Mouse (Mus musculus) kidney, postnatal 0 days (tissue): ENCODE results near the gene Snx4. TPM values are rescaled to one million over a fixed set of nuclear protein-coding genes. Genes with fewer than 3 reads are reported as not detected.

Experiments
- ATAC-seq: fragments of 200-750 bp; cut with Nextera tagmentation; replicated peaks from 2 replicates; pipeline ENCODE4 v1.8.0; 2017; ENCODE audit warnings: low read depth, moderate number of reproducible peaks, moderate TSS enrichment, moderate library complexity; ENCODE audit not compliant: low FRiP score
- DNase-seq: peaks from one replicate; pipeline ENCODE4 v3.0.0-alpha.2; 2016; ENCODE audit warnings: low spot score
- H3K27ac ChIP-seq: fragments of 300-500 bp; sonication (generic); 2 replicates; pipeline ENCODE4 v1.5.1; 2014; ENCODE audit warnings: mild to moderate bottlenecking
- H3K27me3 ChIP-seq: fragments of 300-500 bp; sonication (generic); 2 replicates; pipeline ENCODE4 v1.6.1; 2014; ENCODE audit warnings: low read length, mixed read lengths; ENCODE audit not compliant: insufficient read depth
- H3K36me3 ChIP-seq: fragments of 300-500 bp; sonication (generic); 2 replicates; pipeline ENCODE4 v1.6.1; 2014; ENCODE audit warnings: low read length, mixed read lengths; ENCODE audit not compliant: insufficient read depth
- H3K4me1 ChIP-seq: fragments of 300-500 bp; sonication (generic); replicated peaks from 2 replicates; pipeline ENCODE4 v1.6.1; 2014; ENCODE audit warnings: antibody characterized with exemption, low read length, mixed read lengths; ENCODE audit not compliant: insufficient read depth
- H3K4me2 ChIP-seq: fragments of 300-500 bp; sonication (generic); 2 replicates; pipeline ENCODE4 v1.6.1; 2014; ENCODE audit warnings: mild to moderate bottlenecking, low read length, moderate library complexity, mixed read lengths
- H3K4me3 ChIP-seq: fragments of 300-500 bp; sonication (generic); replicated peaks from 2 replicates; pipeline ENCODE4 v1.5.1; 2014; ENCODE audit warnings: low read depth, low read length
- H3K9ac ChIP-seq: fragments of 300-500 bp; sonication (generic); 2 replicates; pipeline ENCODE4 v1.6.1; 2014; ENCODE audit warnings: low read depth, low read length
- H3K9me3 ChIP-seq: fragments of 300-500 bp; sonication (generic); replicated peaks from 2 replicates; pipeline ENCODE4 v1.6.1; 2016; ENCODE audit warnings: low read length, inconsistent platforms, mixed read lengths
- CTCF ChIP-seq: IDR thresholded peaks from 2 replicates; pipeline ENCODE4 v1.5.1; 2016; ENCODE audit warnings: antibody characterized with exemption, low read depth, mild to moderate bottlenecking, moderate library complexity
- WGBS: fragments of 180-500 bp; shearing (Covaris S2); extraction: QIAGEN DNeasy Blood & Tissue Kit; methylation state at CpG from one replicate; pipeline ENCODE4 v1.1.7; 2014; 5-methylcytosine and 5-hydroxymethylcytosine counted together
- polyA plus RNA-seq: library from polyadenylated mRNA; unstranded; fragments of >200 nt; fragmentation: Nextera tagmentation; extraction: Ambion mirVana; gene quantifications from 2 replicates; pipeline ENCODE4 v1.2.1, GENCODE M21; 2015

The Snx4 gene
- polyA plus RNA-seq, 1 experiment from 2014 or later, result 90.6 TPM

DNA sequence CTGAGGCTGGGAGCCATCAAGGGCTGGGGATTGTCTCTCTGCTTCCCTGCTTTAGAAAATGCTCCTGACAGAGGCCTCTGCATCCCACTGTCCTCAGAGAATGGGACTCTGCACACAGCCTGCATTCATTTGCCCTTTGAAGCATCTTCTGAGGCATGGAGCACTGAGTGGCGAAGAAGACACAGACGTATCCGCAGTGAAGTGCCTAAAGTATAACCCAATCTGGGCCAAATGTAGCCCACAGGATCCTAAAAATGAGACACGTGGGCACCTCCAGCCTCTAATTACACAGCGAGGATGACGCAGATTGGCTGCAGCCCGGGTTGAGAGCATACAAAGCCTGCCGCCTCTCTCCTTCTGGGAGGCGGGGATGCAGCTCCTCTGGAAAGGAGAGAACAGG, 93.1 kb downstream of the Snx4 start:
- Histone ChIP-seq H3K27ac (no peak overlapping the region), H3K4me2 (no peak overlapping the region), H3K36me3 (no peaks in the 10 kb centered on the region), H3K4me3 (no peak overlapping the region), H3K27me3 (no peaks in the 10 kb centered on the region), H3K4me1 (no peaks in the 10 kb centered on the region; the same call in 1 of the 2 replicates), H3K9ac (no peak overlapping the region), H3K9me3 (no peaks in the 10 kb centered on the region)
- WGBS, result 61% methylated on average over 9 of the region's 9 CpGs
- no peak for TF ChIP-seq CTCF
- ATAC-seq (no peak), DNase-seq (no peak)

GRCm38 (mm10) chr16:33344875-33345274, 93.6 kb downstream of the Snx4 start:
- no peak overlapping the region for H3K4me3 ChIP-seq
- DNase-seq (peak; percentile 32), ATAC-seq (no peak)
- 71% methylated on average over 4 of the region's 4 CpGs for WGBS
- no peaks in the 10 kb centered on the region; the same call in 1 of the 2 replicates for H3K4me1 ChIP-seq
- no peak overlapping the region for H3K9ac ChIP-seq
- no peaks in the 10 kb centered on the region for H3K9me3 ChIP-seq
- TF ChIP-seq CTCF, result no peak
- no peak overlapping the region for H3K27ac ChIP-seq
- H3K4me2 ChIP-seq, result no peak overlapping the region
- H3K27me3 ChIP-seq, result no peaks in the 10 kb centered on the region
- H3K36me3 ChIP-seq, result no peaks in the 10 kb centered on the region

DNA sequence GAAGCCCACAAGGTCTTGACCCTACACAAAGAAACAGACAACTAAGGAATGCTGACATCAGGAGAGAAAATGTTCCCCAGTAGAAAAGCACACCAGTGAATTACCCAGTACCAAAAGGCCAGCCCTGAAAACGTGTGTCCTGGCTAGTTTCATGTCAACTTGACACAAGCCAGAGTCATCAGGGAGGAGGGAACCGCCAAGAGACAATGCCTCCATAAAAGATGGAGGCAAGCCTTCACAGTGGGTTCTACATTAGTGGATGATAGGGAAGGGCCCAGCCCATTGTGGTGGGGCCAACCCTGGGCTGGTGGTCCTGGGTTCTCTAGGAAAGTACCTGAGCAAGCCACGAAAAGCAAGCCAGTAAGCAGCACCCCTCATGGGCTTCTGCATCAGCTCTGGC, 95.1 kb downstream of the Snx4 start:
- WGBS, result 48% methylated on average over 3 of the region's 3 CpGs
- H3K27me3 ChIP-seq, result no peaks in the 10 kb centered on the region
- TF ChIP-seq CTCF, result no peak
- DNase-seq, result no peak
- no peak overlapping the region for H3K4me3 ChIP-seq
- H3K27ac ChIP-seq, result no peak overlapping the region
- no peak for ATAC-seq
- no peaks in the 10 kb centered on the region for H3K36me3 ChIP-seq
- no peaks in the 10 kb centered on the region; the same call in 1 of the 2 replicates for H3K4me1 ChIP-seq
- H3K4me2 ChIP-seq, result no peak overlapping the region
- no peak overlapping the region for H3K9ac ChIP-seq
- H3K9me3 ChIP-seq, result no peaks in the 10 kb centered on the region

- peak; percentile 53 for DNase-seq
- WGBS, result 49% methylated on average over 5 of the region's 5 CpGs
Observed at GRCm38 (mm10) chr16:33347134-33347533, 95.9 kb downstream of the Snx4 start.

More at GRCm38 (mm10) chr16:33347134-33347533, 95.9 kb downstream of the Snx4 start:
- no peaks in the 10 kb centered on the region for H3K9me3 ChIP-seq
- H3K4me1 ChIP-seq, result no peaks in the 10 kb centered on the region; the same call in 1 of the 2 replicates
- no peak overlapping the region for H3K4me2 ChIP-seq
- H3K4me3 ChIP-seq, result no peak overlapping the region
- no peaks in the 10 kb centered on the region for H3K27me3 ChIP-seq
- H3K36me3 ChIP-seq, result no peaks in the 10 kb centered on the region
- no peak overlapping the region for H3K9ac ChIP-seq
- ATAC-seq, result no peak
- H3K27ac ChIP-seq, result no peak overlapping the region; the same call in 1 of the 2 replicates
- TF ChIP-seq CTCF, result no peak

Other genes starting within 250 kb of the Snx4 start
- 5.4 and 6.1 TPM in 2 replicates for gene Iqcg, start 195.2 kb upstream of the Snx4 start, polyA plus RNA-seq
- gene Rpl35a, start 195.0 kb upstream of the Snx4 start, polyA plus RNA-seq, result 1,032 and 1,181 TPM in 2 replicates
- 0.95 and 2.2 TPM in 2 replicates for gene Lmln, start 188.9 kb upstream of the Snx4 start, polyA plus RNA-seq
- gene Osbpl11, start 66.4 kb upstream of the Snx4 start, polyA plus RNA-seq, result 16.9 and 17.8 TPM in 2 replicates
- 49.4 and 51.4 TPM in 2 replicates for gene Zfp148, start 129.4 kb downstream of the Snx4 start, polyA plus RNA-seq